Mouse (Mus musculus): ENCODE data around the gene Hps4.

- no peak for TF ChIP-seq CTCF (IDR thresholded peaks at IDR 0.05)
- TF ChIP-seq EP300 (IDR thresholded peaks at IDR 0.05; ENCODE audit: insufficient read depth, low read depth, low read length), result no peak
Observed at GRCm38 (mm10) chr5:112294696-112295095, 48.2 kb upstream of the Hps4 start.
